Mouse (Mus musculus): ENCODE measurements around the gene Mgll.

GRCm38 (mm10) chr6:88810291-88810690 is 86.1 kb downstream of the Mgll start:
- TF ChIP-seq POLR2A (IDR thresholded peaks at IDR 0.05; ENCODE audit: insufficient read depth, low read depth, low read length) (no peak), CTCF (IDR thresholded peaks at IDR 0.05) (no peak), EP300 (IDR thresholded peaks at IDR 0.05; ENCODE audit: insufficient read depth, low read depth, low read length) (no peak)
